Mouse (Mus musculus) ES-E14 (cell line): ENCODE results near the gene Wnt3. TPM values are rescaled to one million over a fixed set of nuclear protein-coding genes. Genes with fewer than 3 reads are reported as not detected.

ENCODE experiments used
- DNase-seq: peaks from one replicate; pipeline ENCODE4 v3.0.0-alpha.2; 2013; ENCODE audit warnings: low read depth, low spot score
- H3K27ac ChIP-seq: 2 replicates; pipeline ENCODE4 v1.5.1; 2012; ENCODE audit warnings: low read depth, mild to moderate bottlenecking, low read length, moderate library complexity, mixed read lengths; ENCODE audit not compliant: poor library complexity, insufficient read depth, severe bottlenecking
- H3K36me3 ChIP-seq: 2 replicates; pipeline ENCODE4 v1.6.1; 2012; ENCODE audit warnings: mild to moderate bottlenecking, low read length, moderate library complexity, mixed read lengths; ENCODE audit not compliant: control insufficient read depth, poor library complexity, insufficient read depth, severe bottlenecking
- H3K4me1 ChIP-seq, 2 experiments: fragments of 150-350 bp in 1 of 2; sonication (generic) in 1 of 2; 2 replicates each; pipeline ENCODE4 v1.6.1; 2012; ENCODE audit warnings: low read length in 2 of 2, mild to moderate bottlenecking in 1 of 2, mixed read lengths in 1 of 2; ENCODE audit not compliant: control insufficient read depth in 2 of 2, insufficient read depth in 2 of 2, poor library complexity in 1 of 2
- H3K4me3 ChIP-seq, 2 experiments: fragments of 150-350 bp in 1 of 2; sonication (generic) in 1 of 2; 2 replicates each; pipeline ENCODE4 v1.5.1; 2012; ENCODE audit warnings: low read length in 2 of 2, low read depth in 1 of 2, mild to moderate bottlenecking in 1 of 2, mixed read lengths in 1 of 2; ENCODE audit not compliant: insufficient read depth in 1 of 2, poor library complexity in 1 of 2, severe bottlenecking in 1 of 2
- H3K9ac ChIP-seq: 2 replicates; pipeline ENCODE4 v1.6.1; 2012; ENCODE audit warnings: low read depth, mild to moderate bottlenecking, low read length, mixed read lengths; ENCODE audit not compliant: poor library complexity, insufficient read depth, severe bottlenecking
- H3K9me3 ChIP-seq: fragments of 150-350 bp; sonication (generic); 2 replicates; pipeline ENCODE4 v1.6.1; 2012; ENCODE audit warnings: low read depth, mild to moderate bottlenecking, low read length; ENCODE audit not compliant: control insufficient read depth, insufficient read depth
- CHD2 ChIP-seq: IDR thresholded peaks from 2 replicates; pipeline ENCODE4 v1.6.1; 2014; ENCODE audit warnings: mild to moderate bottlenecking, low read depth, low read length, inconsistent platforms
- HCFC1 ChIP-seq: IDR thresholded peaks from 2 replicates; pipeline ENCODE4 v1.6.1; 2012; ENCODE audit warnings: low read length, inconsistent platforms, borderline replicate concordance; ENCODE audit not compliant: insufficient read depth
- MAFK ChIP-seq: IDR thresholded peaks from 2 replicates; pipeline ENCODE4 v1.6.1; 2014; ENCODE audit warnings: mild to moderate bottlenecking, low read depth, low read length, inconsistent platforms; ENCODE audit not compliant: insufficient read depth
- ZC3H11A ChIP-seq: IDR thresholded peaks from 2 replicates; pipeline ENCODE4 v1.6.1; 2012; ENCODE audit warnings: low read depth, mild to moderate bottlenecking, inconsistent platforms, low read length, borderline replicate concordance
- ZNF384 ChIP-seq: IDR thresholded peaks from 2 replicates; pipeline ENCODE4 v1.6.1; 2012; ENCODE audit warnings: low read depth, low read length, inconsistent platforms
- in situ Hi-C, 2 experiments: fragments of 600-800 bp; cut with MboI; formaldehyde crosslinking; loops; one replicate each; pipeline ENCODE4 v1.15.1; 2025; ENCODE audit warnings: low sequenced_read_pairs in 2 of 2, inconsistent platforms in 1 of 2; ENCODE audit not compliant: unreplicated experiment in 2 of 2
- total RNA-seq: library from RNA; depleted of rRNA; stranded (reverse); fragments of 300-350 nt; gene quantifications from 2 replicates; pipeline ENCODE4 v1.2.3, GENCODE M21; 2012

The Wnt3 gene
- total RNA-seq, 1 experiment: 7.5 TPM

- Histone ChIP-seq H3K4me1 (0 out of 4 replicates have a peak, but pooled peaks cover 0 to 1% of the 10 kb centered on the region in 2 experiments), H3K27ac (no peak overlapping the region), H3K36me3 (no peaks in the 10 kb centered on the region), H3K9me3 (no peaks in the 10 kb centered on the region), H3K4me3 (no peak overlapping the region), H3K9ac (no peak overlapping the region)
- TF ChIP-seq MAFK: no peak
- no peak for TF ChIP-seq ZC3H11A
- no peak for TF ChIP-seq CHD2
- TF ChIP-seq HCFC1: no peak
- no peak for TF ChIP-seq ZNF384
- in situ Hi-C loops: no loop called here
- DNase-seq: no peak
These were observed 16.0 kb downstream of the Wnt3 start for GRCm38 (mm10) chr11:103789951-103790350.

GRCm38 (mm10) chr11:103801128-103801527 lies 27.2 kb downstream of the Wnt3 start:
- in situ Hi-C loops: no loop called here
- TF ChIP-seq MAFK (no peak), ZNF384 (no peak), CHD2 (no peak), HCFC1 (no peak), ZC3H11A (no peak)
- no peaks in the 10 kb centered on the region for H3K4me1 ChIP-seq
- no peaks in the 10 kb centered on the region for H3K36me3 ChIP-seq
- no peak for DNase-seq
- H3K9ac ChIP-seq: no peak overlapping the region
- H3K4me3 ChIP-seq: no peak overlapping the region
- no peak overlapping the region for H3K27ac ChIP-seq
- H3K9me3 ChIP-seq: no peaks in the 10 kb centered on the region

- no peak for TF ChIP-seq ZC3H11A
- no peak for TF ChIP-seq ZNF384
- TF ChIP-seq HCFC1: no peak
- no peak for TF ChIP-seq MAFK
- TF ChIP-seq CHD2: no peak
- no peak overlapping the region for H3K27ac ChIP-seq
- in situ Hi-C loops: no loop called here
- H3K4me1 ChIP-seq: peaks cover 0 to 4% of the 10 kb centered on the region in 2 experiments; a peak in 1 of 4 replicates
- no peak overlapping the region for H3K4me3 ChIP-seq
- H3K9me3 ChIP-seq: no peaks in the 10 kb centered on the region
- no peak for DNase-seq
- no peaks in the 10 kb centered on the region for H3K36me3 ChIP-seq
- no peak overlapping the region for H3K9ac ChIP-seq
These were observed 30.2 kb downstream of the Wnt3 start for GRCm38 (mm10) chr11:103804126-103804525.

- Histone ChIP-seq H3K36me3 (no peaks in the 10 kb centered on the region), H3K27ac (no peak overlapping the region), H3K4me1 (peaks cover 0 to 7% of the 10 kb centered on the region in 2 experiments; a peak in 1 of 4 replicates), H3K4me3 (no peak overlapping the region), H3K9me3 (no peaks in the 10 kb centered on the region), H3K9ac (no peak overlapping the region)
- no peak for DNase-seq
- TF ChIP-seq MAFK: no peak
- no peak for TF ChIP-seq ZNF384
- TF ChIP-seq HCFC1: no peak
- no peak for TF ChIP-seq ZC3H11A
- TF ChIP-seq CHD2: no peak
- in situ Hi-C loops: no loop called here
These were observed 30.9 kb downstream of the Wnt3 start for GRCm38 (mm10) chr11:103804804-103805203.

- no peaks in the 10 kb centered on the region for H3K9me3 ChIP-seq
- DNase-seq: no peak
- TF ChIP-seq ZNF384 (no peak), HCFC1 (no peak), ZC3H11A (no peak), MAFK (no peak), CHD2 (no peak)
- in situ Hi-C loops: no loop called here
- peaks cover 0 to 16% of the 10 kb centered on the region in 2 experiments; a peak in 2 of 4 replicates for H3K4me1 ChIP-seq
- no peak overlapping the region for H3K4me3 ChIP-seq
- H3K9ac ChIP-seq: no peak overlapping the region
- no peaks in the 10 kb centered on the region for H3K36me3 ChIP-seq
- H3K27ac ChIP-seq: no peak overlapping the region
These were observed 34.0 kb downstream of the Wnt3 start for GRCm38 (mm10) chr11:103807966-103808365.
